Mouse (Mus musculus) macrophage (primary cell): ENCODE results near the gene Sgms2. TPM values are rescaled to one million over a fixed set of nuclear protein-coding genes. Genes with fewer than 3 reads are reported as not detected.
A peak's percentile ranks its signal among the peaks of the same experiment; 100 is the strongest.

Source experiments
- H3K27ac ChIP-seq: fragments of 350-480 bp; formaldehyde crosslinking; 2 replicates; pipeline ENCODE4 v1.9.0; 2021
- H3K36me3 ChIP-seq: fragments of 350-480 bp; formaldehyde crosslinking; 2 replicates; pipeline ENCODE4 v1.9.0; 2021; ENCODE audit errors: inconsistent target
- H3K4me3 ChIP-seq: fragments of 350-480 bp; formaldehyde crosslinking; 2 replicates; pipeline ENCODE4 v1.9.0; 2021; ENCODE audit errors: inconsistent target
- H3K79me2 ChIP-seq: fragments of 350-480 bp; formaldehyde crosslinking; 2 replicates; pipeline ENCODE4 v1.9.0; 2021; ENCODE audit errors: inconsistent target
- WGBS: methylation state at CpG from one replicate; pipeline ENCODE4 v1.1.7; 2026; ENCODE audit warnings: inconsistent platforms; ENCODE audit not compliant: missing documents; 5-methylcytosine and 5-hydroxymethylcytosine counted together
- polyA plus RNA-seq: library from polyadenylated mRNA; stranded (reverse); fragments of 250-400 nt; gene quantifications from 3 replicates; pipeline ENCODE4 v1.2.4, GENCODE M21; 2018; ENCODE audit warnings: inconsistent platforms

Sgms2 gene
- polyA plus RNA-seq, 1 experiment from 2014 or later, result 4.8 TPM

GRCm38 (mm10) chr3:131326637-131327036, 164.6 kb downstream of the Sgms2 start:
- no peaks in the 10 kb centered on the region for H3K36me3 ChIP-seq
- 90% methylated on average over 4 of the region's 4 CpGs for WGBS
- no peaks in the 10 kb centered on the region for H3K79me2 ChIP-seq
- H3K4me3 ChIP-seq, result no peak overlapping the region
- no peak overlapping the region for H3K27ac ChIP-seq

- Histone ChIP-seq H3K4me3 (no peak overlapping the region), H3K27ac (no peak overlapping the region), H3K79me2 (no peaks in the 10 kb centered on the region), H3K36me3 (no peaks in the 10 kb centered on the region)
- 94% methylated on average over 14 of the region's 14 CpGs for WGBS
Measured at GRCm38 (mm10) chr3:131322081-131322815, 169.0 kb downstream of the Sgms2 start.

- WGBS, result 12% methylated on average over 3 of the region's 3 CpGs
- Histone ChIP-seq H3K79me2 (no peaks in the 10 kb centered on the region), H3K36me3 (no peaks in the 10 kb centered on the region), H3K27ac (no peak overlapping the region), H3K4me3 (no peak overlapping the region)
Measured at GRCm38 (mm10) chr3:131320184-131320583, 171.0 kb downstream of the Sgms2 start.

GRCm38 (mm10) chr3:131318211-131318610, 173.0 kb downstream of the Sgms2 start:
- no peak overlapping the region for H3K4me3 ChIP-seq
- WGBS, result 68% methylated on average over 2 of the region's 2 CpGs
- H3K36me3 ChIP-seq, result no peaks in the 10 kb centered on the region
- no peak overlapping the region for H3K27ac ChIP-seq
- no peaks in the 10 kb centered on the region for H3K79me2 ChIP-seq

- Histone ChIP-seq H3K79me2 (no peaks in the 10 kb centered on the region), H3K36me3 (no peaks in the 10 kb centered on the region), H3K27ac (no peak overlapping the region), H3K4me3 (no peak overlapping the region)
- 92% methylated on average over 1 of the region's 1 CpGs for WGBS
Measured at GRCm38 (mm10) chr3:131317126-131317525, 174.1 kb downstream of the Sgms2 start.

- no peak overlapping the region for H3K27ac ChIP-seq
- 69% methylated on average over 4 of the region's 4 CpGs for WGBS
- H3K4me3 ChIP-seq, result no peak overlapping the region
Measured at GRCm38 (mm10) chr3:131315957-131316510, 175.2 kb downstream of the Sgms2 start.

GRCm38 (mm10) chr3:131312340-131312739, 178.9 kb downstream of the Sgms2 start:
- H3K36me3 ChIP-seq, result no peaks in the 10 kb centered on the region
- H3K27ac ChIP-seq, result no peak overlapping the region
- no peaks in the 10 kb centered on the region for H3K79me2 ChIP-seq
- WGBS, result 93% methylated on average over 9 of the region's 9 CpGs
- H3K4me3 ChIP-seq, result no peak overlapping the region

More at GRCm38 (mm10) chr3:131315957-131316510, 175.2 kb downstream of the Sgms2 start:
- Histone ChIP-seq H3K36me3 (no peaks in the 10 kb centered on the region), H3K79me2 (no peaks in the 10 kb centered on the region)

GRCm38 (mm10) chr3:131310572-131310971, 180.6 kb downstream of the Sgms2 start:
- WGBS, result 94% methylated on average over 4 of the region's 4 CpGs
- Histone ChIP-seq H3K36me3 (no peaks in the 10 kb centered on the region), H3K79me2 (no peaks in the 10 kb centered on the region), H3K4me3 (no peak overlapping the region), H3K27ac (no peak overlapping the region)

- Histone ChIP-seq H3K36me3 (no peaks in the 10 kb centered on the region), H3K4me3 (no peak overlapping the region), H3K79me2 (no peaks in the 10 kb centered on the region), H3K27ac (no peak overlapping the region)
- 88% methylated on average over 3 of the region's 3 CpGs for WGBS
Measured at GRCm38 (mm10) chr3:131307811-131308210, 183.4 kb downstream of the Sgms2 start.

- no peak overlapping the region for H3K4me3 ChIP-seq
- H3K79me2 ChIP-seq, result no peaks in the 10 kb centered on the region
- H3K27ac ChIP-seq, result no peak overlapping the region
- 87% methylated on average over 7 of the region's 7 CpGs for WGBS
- H3K36me3 ChIP-seq, result no peaks in the 10 kb centered on the region
Measured at GRCm38 (mm10) chr3:131306255-131306654, 185.0 kb downstream of the Sgms2 start.

- Histone ChIP-seq H3K79me2 (no peaks in the 10 kb centered on the region), H3K27ac (no peak overlapping the region), H3K36me3 (no peaks in the 10 kb centered on the region), H3K4me3 (peak overlapping the region; percentile 20; the same call in 1 of the 2 replicates)
- WGBS, result 7% methylated on average over 5 of the region's 5 CpGs
Measured at GRCm38 (mm10) chr3:131303320-131303714, 187.9 kb downstream of the Sgms2 start.

GRCm38 (mm10) chr3:131302452-131303319, 188.5 kb downstream of the Sgms2 start, which contains the start of gene Cyp2u1:
Gene Cyp2u1, minus strand, starts transcription at chr3:131303227.
- peak within 1 kb of the TSS; percentile 20; the same call in 1 of the 2 replicates for H3K4me3 ChIP-seq
- 5% methylated on average over 68 of the region's 71 CpGs for WGBS

GRCm38 (mm10) chr3:131299908-131300307, 191.3 kb downstream of the Sgms2 start:
- Histone ChIP-seq H3K27ac (no peak overlapping the region), H3K79me2 (no peaks in the 10 kb centered on the region), H3K4me3 (no peak overlapping the region), H3K36me3 (no peaks in the 10 kb centered on the region)
- WGBS, result 17% methylated on average over 6 of the region's 6 CpGs

More at GRCm38 (mm10) chr3:131302452-131303319, 188.5 kb downstream of the Sgms2 start, which contains the start of gene Cyp2u1:
- Histone ChIP-seq H3K79me2 (no peaks in the 10 kb centered on the region), H3K27ac (no peak within 1 kb of the TSS), H3K36me3 (no peaks in the 10 kb centered on the region)

GRCm38 (mm10) chr3:131299078-131299477, 192.1 kb downstream of the Sgms2 start:
- Histone ChIP-seq H3K79me2 (no peaks in the 10 kb centered on the region), H3K36me3 (no peaks in the 10 kb centered on the region), H3K27ac (no peak overlapping the region), H3K4me3 (no peak overlapping the region)
- 87% methylated on average over 9 of the region's 9 CpGs for WGBS
